Mouse (Mus musculus): ENCODE results near the gene Rab6b. TPM values are rescaled to one million over a fixed set of nuclear protein-coding genes. Genes with fewer than 3 reads are reported as not detected.

Gene Rab6b
- total and polyA plus RNA-seq, 2 experiments from 2014 or later: 1.9 to 2.1 TPM

DNA sequence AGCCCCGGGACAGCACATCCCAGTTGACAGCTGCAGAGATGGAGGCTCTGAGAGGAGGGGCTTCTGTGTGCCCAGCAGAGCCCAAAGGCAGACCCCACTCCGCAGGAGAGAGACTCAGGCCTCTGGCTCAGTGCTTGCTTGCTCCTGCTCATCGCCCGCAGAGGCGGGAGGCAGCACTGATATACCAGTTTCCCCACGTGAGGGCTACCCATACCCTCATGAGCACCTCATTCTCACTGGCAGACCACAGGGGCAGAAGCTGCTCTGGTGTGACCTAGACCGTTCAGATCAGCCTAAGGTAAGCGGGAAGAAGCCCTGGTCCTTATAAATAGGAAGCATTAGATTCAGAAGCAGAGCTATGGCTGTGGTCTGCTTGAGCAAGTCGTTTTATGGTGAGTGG is 8.2 kb downstream of the Rab6b start:
- H3K27ac ChIP-seq (ENCODE audit: low read depth): no peak overlapping the region
- TF ChIP-seq EP300 (IDR thresholded peaks at IDR 0.05; ENCODE audit: low read depth) (no peak), CTCF (IDR thresholded peaks at IDR 0.05; ENCODE audit: low read depth) (no peak)
- no peaks in the 10 kb centered on the region for H3K4me1 ChIP-seq (ENCODE audit: control insufficient read depth, insufficient read depth)
- WGBS: 87% methylated on average over 9 of the region's 9 CpGs
- H3K9ac ChIP-seq (replicated peaks; ENCODE audit: low read depth, low read length): no peak overlapping the region
- no peaks in the 10 kb centered on the region for H3K36me3 ChIP-seq (replicated peaks; ENCODE audit: control insufficient read depth, insufficient read depth, low read length)
- no peak for ATAC-seq (ENCODE audit: insufficient read depth, low read depth)
- H3K4me3 ChIP-seq (ENCODE audit: low read depth, low read length): no peak overlapping the region
- 0 out of 2 replicates have a peak, but pooled peaks cover 1% of the 10 kb centered on the region for H3K27me3 ChIP-seq (ENCODE audit: control insufficient read depth, insufficient read depth, low read length)
- no peaks in the 10 kb centered on the region for H3K9me3 ChIP-seq (replicated peaks; ENCODE audit: control insufficient read depth, low read length)
- no peak overlapping the region for H3K4me2 ChIP-seq (ENCODE audit: low read depth, low read length)
- DNase-seq (ENCODE audit: low spot score): no peak

DNA sequence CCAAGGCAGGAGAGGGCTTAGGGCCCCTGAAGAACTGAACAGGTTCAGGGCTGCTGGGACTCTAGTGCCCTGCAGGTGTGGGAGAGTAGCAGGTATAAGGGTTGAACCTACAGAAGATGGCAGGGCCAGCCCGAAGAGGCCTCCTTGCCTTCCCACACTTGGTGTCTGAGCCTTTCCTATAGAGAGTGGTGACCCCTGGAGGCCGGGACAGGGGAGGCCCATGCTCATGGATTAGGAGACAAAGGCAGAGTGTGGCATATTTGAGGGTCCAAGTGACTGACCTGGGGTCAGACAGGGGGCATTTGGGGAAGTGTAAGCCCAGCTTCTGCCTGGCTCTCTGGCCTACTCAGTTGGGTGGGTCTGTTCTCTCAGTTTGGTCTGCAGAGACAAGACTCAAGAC is 8.6 kb downstream of the Rab6b start:
- H3K4me1 ChIP-seq (ENCODE audit: control insufficient read depth, insufficient read depth): no peaks in the 10 kb centered on the region
- H3K9ac ChIP-seq (replicated peaks; ENCODE audit: low read depth, low read length): no peak overlapping the region
- ATAC-seq (ENCODE audit: insufficient read depth, low read depth): peak; percentile 24; the same call in 1 of the 2 replicates
- no peaks in the 10 kb centered on the region for H3K9me3 ChIP-seq (replicated peaks; ENCODE audit: control insufficient read depth, low read length)
- no peak overlapping the region for H3K4me3 ChIP-seq (ENCODE audit: low read depth, low read length)
- no peak for DNase-seq (ENCODE audit: low spot score)
- H3K27me3 ChIP-seq (ENCODE audit: control insufficient read depth, insufficient read depth, low read length): no peaks in the 10 kb centered on the region
- TF ChIP-seq CTCF (IDR thresholded peaks at IDR 0.05; ENCODE audit: low read depth) (peak; percentile 31), EP300 (IDR thresholded peaks at IDR 0.05; ENCODE audit: low read depth) (no peak)
- no peaks in the 10 kb centered on the region for H3K36me3 ChIP-seq (replicated peaks; ENCODE audit: control insufficient read depth, insufficient read depth, low read length)
- H3K27ac ChIP-seq (ENCODE audit: low read depth): no peak overlapping the region
- H3K4me2 ChIP-seq (ENCODE audit: low read depth, low read length): no peak overlapping the region
- 49% methylated on average over 2 of the region's 2 CpGs for WGBS

DNA sequence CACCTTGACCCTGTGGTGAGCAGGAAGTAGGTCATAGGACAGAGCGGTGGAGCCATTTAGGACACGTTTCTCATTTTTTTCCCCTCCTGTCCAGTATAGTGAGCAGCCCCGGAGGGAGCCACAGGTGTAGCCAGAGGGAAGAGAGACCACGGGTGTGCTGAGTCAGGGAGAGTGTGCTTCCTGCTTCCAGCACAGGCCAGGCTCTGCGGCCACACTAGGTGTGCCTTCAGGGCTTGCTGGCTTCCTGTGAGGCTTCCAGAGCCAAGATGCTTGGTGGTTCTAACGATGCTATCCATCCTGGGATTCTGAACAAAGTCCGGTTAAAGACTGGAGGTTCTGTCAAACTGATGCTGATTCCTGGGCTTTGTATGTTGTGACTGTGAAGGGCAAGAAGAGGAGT is 10.0 kb downstream of the Rab6b start:
- DNase-seq (ENCODE audit: low spot score) (no peak), ATAC-seq (ENCODE audit: insufficient read depth, low read depth) (no peak)
- H3K36me3 ChIP-seq (replicated peaks; ENCODE audit: control insufficient read depth, insufficient read depth, low read length): no peaks in the 10 kb centered on the region
- 67% methylated on average over 7 of the region's 7 CpGs for WGBS
- no peaks in the 10 kb centered on the region for H3K4me1 ChIP-seq (ENCODE audit: control insufficient read depth, insufficient read depth)
- no peak overlapping the region for H3K4me2 ChIP-seq (ENCODE audit: low read depth, low read length)
- H3K9ac ChIP-seq (replicated peaks; ENCODE audit: low read depth, low read length): no peak overlapping the region
- no peak overlapping the region for H3K4me3 ChIP-seq (ENCODE audit: low read depth, low read length)
- no peaks in the 10 kb centered on the region for H3K9me3 ChIP-seq (replicated peaks; ENCODE audit: control insufficient read depth, low read length)
- no peak for TF ChIP-seq CTCF (IDR thresholded peaks at IDR 0.05; ENCODE audit: low read depth)
- TF ChIP-seq EP300 (IDR thresholded peaks at IDR 0.05; ENCODE audit: low read depth): no peak
- H3K27ac ChIP-seq (ENCODE audit: low read depth): no peak overlapping the region
- no peaks in the 10 kb centered on the region for H3K27me3 ChIP-seq (ENCODE audit: control insufficient read depth, insufficient read depth, low read length)

DNA sequence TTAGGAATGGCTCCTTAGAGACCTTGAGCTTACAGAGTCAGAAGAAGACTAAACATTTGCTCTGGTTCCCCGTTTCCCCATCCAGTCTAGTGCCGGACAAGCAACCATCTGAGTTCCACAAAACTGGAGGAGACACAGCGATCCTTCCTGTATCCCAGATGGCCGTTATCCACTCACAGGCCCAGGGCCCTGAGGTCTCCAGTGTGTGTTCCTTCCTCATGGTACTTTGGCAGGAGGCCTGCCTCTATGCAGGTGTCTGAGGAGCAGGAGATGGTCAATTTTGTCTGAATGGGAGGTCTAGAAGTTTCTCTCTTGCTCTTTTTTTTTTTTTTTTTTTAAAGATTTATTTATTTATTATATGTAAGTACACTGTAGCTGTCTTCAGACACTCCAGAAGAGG is 13.2 kb downstream of the Rab6b start:
- DNase-seq (ENCODE audit: low spot score) (no peak), ATAC-seq (ENCODE audit: insufficient read depth, low read depth) (no peak)
- no peak overlapping the region for H3K4me3 ChIP-seq (ENCODE audit: low read depth, low read length)
- H3K9ac ChIP-seq (replicated peaks; ENCODE audit: low read depth, low read length): no peak overlapping the region
- H3K4me1 ChIP-seq (ENCODE audit: control insufficient read depth, insufficient read depth): no peaks in the 10 kb centered on the region
- H3K9me3 ChIP-seq (replicated peaks; ENCODE audit: control insufficient read depth, low read length): no peaks in the 10 kb centered on the region
- TF ChIP-seq CTCF (IDR thresholded peaks at IDR 0.05; ENCODE audit: low read depth) (no peak), EP300 (IDR thresholded peaks at IDR 0.05; ENCODE audit: low read depth) (no peak)
- no peak overlapping the region for H3K4me2 ChIP-seq (ENCODE audit: low read depth, low read length)
- no peaks in the 10 kb centered on the region for H3K27me3 ChIP-seq (ENCODE audit: control insufficient read depth, insufficient read depth, low read length)
- H3K36me3 ChIP-seq (replicated peaks; ENCODE audit: control insufficient read depth, insufficient read depth, low read length): no peaks in the 10 kb centered on the region
- 90% methylated on average over 4 of the region's 4 CpGs for WGBS
- H3K27ac ChIP-seq (ENCODE audit: low read depth): no peak overlapping the region

DNA sequence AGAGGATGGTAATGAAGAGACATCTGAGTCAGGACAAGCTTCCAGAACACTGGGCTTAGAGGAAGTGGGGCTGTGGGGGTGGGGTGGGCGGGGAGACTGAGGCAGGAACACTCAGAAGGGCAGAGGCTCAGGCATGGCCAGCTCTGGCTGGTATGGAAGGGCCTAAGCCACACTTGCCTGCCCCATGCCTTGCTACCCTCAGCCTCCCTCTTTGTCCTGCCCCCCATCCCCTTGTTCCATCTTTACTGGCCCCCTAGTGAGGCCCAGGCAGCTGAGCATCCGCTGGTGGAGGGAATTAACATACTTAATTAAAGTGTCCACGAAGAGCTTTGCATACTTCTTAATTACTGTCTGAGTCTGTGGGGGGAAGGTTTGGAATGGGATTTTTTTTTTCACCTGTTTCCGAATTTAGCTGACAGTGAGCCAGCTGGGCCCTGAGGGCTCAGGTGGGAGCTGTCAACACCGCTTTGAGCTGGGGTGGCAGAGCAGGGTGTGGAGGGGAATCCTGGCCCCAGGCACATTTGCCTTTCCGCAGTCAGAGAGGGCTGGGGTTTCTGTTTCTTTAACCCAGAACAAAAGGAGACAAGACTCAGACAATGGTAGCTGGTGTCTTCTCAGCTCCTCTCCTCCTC is 22.0 kb downstream of the Rab6b start:
- H3K27ac ChIP-seq (ENCODE audit: low read depth): no peak overlapping the region
- H3K9ac ChIP-seq (replicated peaks; ENCODE audit: low read depth, low read length): no peak overlapping the region
- TF ChIP-seq CTCF (IDR thresholded peaks at IDR 0.05; ENCODE audit: low read depth) (no peak), EP300 (IDR thresholded peaks at IDR 0.05; ENCODE audit: low read depth) (no peak)
- no peak for DNase-seq (ENCODE audit: low spot score)
- H3K4me2 ChIP-seq (ENCODE audit: low read depth, low read length): no peak overlapping the region
- H3K36me3 ChIP-seq (replicated peaks; ENCODE audit: control insufficient read depth, insufficient read depth, low read length): no peaks in the 10 kb centered on the region
- 45% methylated on average over 6 of the region's 6 CpGs for WGBS
- H3K9me3 ChIP-seq (replicated peaks; ENCODE audit: control insufficient read depth, low read length): no peaks in the 10 kb centered on the region
- H3K4me3 ChIP-seq (ENCODE audit: low read depth, low read length): no peak overlapping the region
- H3K27me3 ChIP-seq (ENCODE audit: control insufficient read depth, insufficient read depth, low read length): no peaks in the 10 kb centered on the region
- H3K4me1 ChIP-seq (ENCODE audit: control insufficient read depth, insufficient read depth): peaks cover 13% of the 10 kb centered on the region; the same call in 1 of the 2 replicates
- ATAC-seq (ENCODE audit: insufficient read depth, low read depth): no peak
